Mouse (Mus musculus) kidney, embryonic 14.5 days (tissue): ENCODE measurements around the gene Dlg2. TPM values are rescaled to one million over a fixed set of nuclear protein-coding genes. Genes with fewer than 3 reads are reported as not detected.

Experiments used
- ATAC-seq: fragments of 200-750 bp; cut with Nextera tagmentation; 2 replicates; pipeline ENCODE4 v1.8.0; 2017; ENCODE audit warnings: moderate number of reproducible peaks, mild to moderate bottlenecking, moderate TSS enrichment, moderate library complexity; ENCODE audit not compliant: low FRiP score, low TSS enrichment
- H3K27ac ChIP-seq: fragments of 300-500 bp; sonication (generic); 2 replicates; pipeline ENCODE4 v1.5.1; 2014; ENCODE audit warnings: low read depth, mild to moderate bottlenecking, low read length, moderate library complexity, mixed read lengths
- H3K27me3 ChIP-seq: fragments of 300-500 bp; sonication (generic); 2 replicates; pipeline ENCODE4 v1.6.1; 2014; ENCODE audit warnings: mild to moderate bottlenecking, low read length; ENCODE audit not compliant: control insufficient read depth, insufficient read depth
- H3K36me3 ChIP-seq: fragments of 300-500 bp; sonication (generic); 2 replicates; pipeline ENCODE4 v1.6.1; 2014; ENCODE audit warnings: low read length, mixed read lengths; ENCODE audit not compliant: control insufficient read depth, insufficient read depth
- H3K4me1 ChIP-seq: fragments of 300-500 bp; sonication (generic); 2 replicates; pipeline ENCODE4 v1.6.1; 2014; ENCODE audit warnings: low read length, mixed read lengths; ENCODE audit not compliant: control insufficient read depth, insufficient read depth
- H3K4me2 ChIP-seq: fragments of 300-500 bp; sonication (generic); replicated peaks from 2 replicates; pipeline ENCODE4 v1.6.1; 2014; ENCODE audit warnings: low read depth, mild to moderate bottlenecking, low read length
- H3K4me3 ChIP-seq: fragments of 300-500 bp; sonication (generic); 2 replicates; pipeline ENCODE4 v1.5.1; 2014; ENCODE audit warnings: mild to moderate bottlenecking, low read length
- H3K9ac ChIP-seq: fragments of 300-500 bp; sonication (generic); 2 replicates; pipeline ENCODE4 v1.6.1; 2014; ENCODE audit warnings: low read depth, mild to moderate bottlenecking, low read length, moderate library complexity
- H3K9me3 ChIP-seq: fragments of 300-500 bp; sonication (generic); 2 replicates; pipeline ENCODE4 v1.6.1; 2016; ENCODE audit warnings: low read length; ENCODE audit not compliant: control insufficient read depth
- WGBS: fragments of 180-500 bp; shearing (Covaris S2); extraction: QIAGEN DNeasy Blood & Tissue Kit; methylation state at CpG from one replicate; pipeline ENCODE4 v1.1.7; 2014; 5-methylcytosine and 5-hydroxymethylcytosine counted together
- polyA plus RNA-seq: library from polyadenylated mRNA; unstranded; fragments of >200 nt; fragmentation: Nextera tagmentation; extraction: Ambion mirVana; gene quantifications from 2 replicates; pipeline ENCODE4 v1.2.1, GENCODE M21; 2014

Gene Dlg2
- polyA plus RNA-seq, 1 experiment from 2014 or later, result 0.97 TPM

GRCm38 (mm10) chr7:91345073-91345472 lies 868.6 kb downstream of the Dlg2 start:
- no peaks in the 10 kb centered on the region for H3K9me3 ChIP-seq
- no peak overlapping the region for H3K4me3 ChIP-seq
- H3K4me2 ChIP-seq, result no peak overlapping the region
- no peaks in the 10 kb centered on the region for H3K4me1 ChIP-seq
- no peaks in the 10 kb centered on the region for H3K36me3 ChIP-seq
- no peak overlapping the region for H3K27ac ChIP-seq
- no peak for ATAC-seq
- H3K27me3 ChIP-seq, result no peaks in the 10 kb centered on the region
- no peak overlapping the region for H3K9ac ChIP-seq

- Histone ChIP-seq H3K9me3 (no peaks in the 10 kb centered on the region), H3K4me1 (no peaks in the 10 kb centered on the region), H3K27me3 (no peaks in the 10 kb centered on the region), H3K9ac (no peak overlapping the region), H3K4me3 (no peak overlapping the region), H3K4me2 (no peak overlapping the region), H3K27ac (no peak overlapping the region), H3K36me3 (no peaks in the 10 kb centered on the region)
- 52% methylated on average over 10 of the region's 10 CpGs for WGBS
- ATAC-seq, result no peak
These were observed 893.4 kb downstream of the Dlg2 start for GRCm38 (mm10) chr7:91369821-91370321.

- no peak for ATAC-seq
- Histone ChIP-seq H3K4me2 (no peak overlapping the region), H3K9ac (no peak overlapping the region), H3K36me3 (no peaks in the 10 kb centered on the region), H3K4me3 (no peak overlapping the region), H3K27ac (no peak overlapping the region), H3K4me1 (no peaks in the 10 kb centered on the region), H3K9me3 (no peaks in the 10 kb centered on the region), H3K27me3 (no peaks in the 10 kb centered on the region)
- WGBS, result 79% methylated on average over 3 of the region's 3 CpGs
These were observed 905.8 kb downstream of the Dlg2 start for GRCm38 (mm10) chr7:91382281-91382680.

- WGBS, result 24% methylated on average over 1 of the region's 1 CpGs
- no peaks in the 10 kb centered on the region for H3K27me3 ChIP-seq
These were observed 907.4 kb downstream of the Dlg2 start for GRCm38 (mm10) chr7:91383873-91384272.

GRCm38 (mm10) chr7:91389272-91389671 lies 912.8 kb downstream of the Dlg2 start:
- no peak overlapping the region for H3K27ac ChIP-seq
- 86% methylated on average over 5 of the region's 5 CpGs for WGBS
- no peak overlapping the region for H3K4me3 ChIP-seq
- H3K36me3 ChIP-seq, result no peaks in the 10 kb centered on the region
- no peak overlapping the region for H3K4me2 ChIP-seq
- H3K27me3 ChIP-seq, result no peaks in the 10 kb centered on the region
- H3K9ac ChIP-seq, result no peak overlapping the region
- H3K4me1 ChIP-seq, result no peaks in the 10 kb centered on the region
- no peaks in the 10 kb centered on the region for H3K9me3 ChIP-seq
- ATAC-seq, result no peak

More at GRCm38 (mm10) chr7:91383873-91384272, 907.4 kb downstream of the Dlg2 start:
- no peak for ATAC-seq
- Histone ChIP-seq H3K36me3 (no peaks in the 10 kb centered on the region), H3K4me1 (no peaks in the 10 kb centered on the region), H3K4me2 (no peak overlapping the region), H3K4me3 (no peak overlapping the region), H3K9me3 (no peaks in the 10 kb centered on the region), H3K9ac (no peak overlapping the region), H3K27ac (no peak overlapping the region)

GRCm38 (mm10) chr7:91397827-91398226 lies 921.4 kb downstream of the Dlg2 start:
- no peak overlapping the region for H3K4me2 ChIP-seq
- ATAC-seq, result no peak
- H3K9me3 ChIP-seq, result no peaks in the 10 kb centered on the region
- H3K27me3 ChIP-seq, result no peaks in the 10 kb centered on the region
- no peak overlapping the region for H3K9ac ChIP-seq
- H3K36me3 ChIP-seq, result no peaks in the 10 kb centered on the region
- no peak overlapping the region for H3K27ac ChIP-seq
- H3K4me3 ChIP-seq, result no peak overlapping the region
- no peaks in the 10 kb centered on the region for H3K4me1 ChIP-seq
- WGBS, result 41% methylated on average over 3 of the region's 3 CpGs

GRCm38 (mm10) chr7:91412109-91412508 lies 935.6 kb downstream of the Dlg2 start:
- Histone ChIP-seq H3K9me3 (no peaks in the 10 kb centered on the region), H3K36me3 (no peaks in the 10 kb centered on the region), H3K9ac (no peak overlapping the region), H3K27ac (no peak overlapping the region), H3K27me3 (no peaks in the 10 kb centered on the region), H3K4me2 (no peak overlapping the region), H3K4me3 (no peak overlapping the region), H3K4me1 (no peaks in the 10 kb centered on the region)
- ATAC-seq, result no peak
- WGBS, result 89% methylated on average over 5 of the region's 5 CpGs

- Histone ChIP-seq H3K27ac (no peak overlapping the region), H3K27me3 (no peaks in the 10 kb centered on the region), H3K4me2 (no peak overlapping the region), H3K4me3 (no peak overlapping the region), H3K4me1 (no peaks in the 10 kb centered on the region), H3K36me3 (no peaks in the 10 kb centered on the region), H3K9ac (no peak overlapping the region), H3K9me3 (no peaks in the 10 kb centered on the region)
- ATAC-seq, result no peak
- 87% methylated on average over 2 of the region's 2 CpGs for WGBS
These were observed 937.7 kb downstream of the Dlg2 start for GRCm38 (mm10) chr7:91414150-91414549.

GRCm38 (mm10) chr7:91414749-91415148 lies 938.3 kb downstream of the Dlg2 start:
- no peaks in the 10 kb centered on the region for H3K4me1 ChIP-seq
- 76% methylated on average over 2 of the region's 2 CpGs for WGBS
- no peak overlapping the region for H3K4me2 ChIP-seq
- H3K36me3 ChIP-seq, result no peaks in the 10 kb centered on the region
- H3K27ac ChIP-seq, result no peak overlapping the region
- ATAC-seq, result no peak
- H3K4me3 ChIP-seq, result no peak overlapping the region
- H3K9ac ChIP-seq, result no peak overlapping the region
- H3K27me3 ChIP-seq, result no peaks in the 10 kb centered on the region
- no peaks in the 10 kb centered on the region for H3K9me3 ChIP-seq
